22 mouse cellular contexts compared by ENCODE assay signal in the genomic region with DNA sequence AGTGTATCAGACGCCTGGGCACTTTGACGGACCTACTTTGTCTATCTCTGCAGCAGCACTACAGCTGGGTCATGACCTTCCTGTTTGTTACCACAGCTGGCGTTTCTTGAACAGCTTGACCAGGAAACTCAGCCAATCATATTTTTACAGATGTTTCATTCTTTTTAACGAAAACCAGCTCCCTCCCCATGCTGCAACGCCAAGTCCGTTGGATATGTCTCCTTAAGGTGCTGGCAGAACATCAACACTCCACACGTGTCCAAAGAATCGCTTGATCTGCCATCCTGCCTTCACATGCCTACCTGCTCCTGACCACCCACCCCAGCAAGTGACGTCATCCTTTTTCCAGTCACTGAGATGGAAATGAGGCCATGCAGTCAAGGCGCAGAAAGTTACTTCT. TPM values are rescaled to one million over a fixed set of nuclear protein-coding genes. Genes with fewer than 3 reads are reported as not detected.
DNase-seq lines count a peak whose midpoint lies in the region; ATAC-seq and TF ChIP-seq lines count a peak whose summit lies in the region.
"Had no signal": no experiment of that assay in that cellular context is flagged by ENCODE, and none has a peak within 500 bp of the region (broad histone marks: within the 10 kb centered on the region; RNA-seq: fewer than 3 reads in every experiment).

No protein-coding gene starts in this region.

- peak; percentile 24 for DNase-seq in kidney, postnatal 10 days
- no peak for DNase-seq in kidney, adult 9 months
- DNase-seq in urinary bladder, postnatal 10 days (ENCODE audit: low spot score): peak; percentile 7
- DNase-seq in urinary bladder, postnatal 4 days (ENCODE audit: low spot score in 2 of 2): no peak
- DNase-seq in heart, adult 8-10 months (ENCODE audit: low spot score): peak; percentile 67
- DNase-seq in stomach, postnatal 0 days (ENCODE audit: low spot score): no peak
- DNase-seq in cerebellum, postnatal 25 days: no peak
- no peak for DNase-seq in limb, embryonic 10.5 days (ENCODE audit: low spot score)
- DNase-seq: adrenal gland, postnatal 10 days; cerebellum, adult 9-11 months; embryo, embryonic 11 days; liver, embryonic 13.5 days; right cerebral cortex, postnatal 4 days; thymus, postnatal 4 days had no signal

- no peaks in the 10 kb centered on the region for H3K36me3 ChIP-seq in stomach, postnatal 0 days (ENCODE audit: control insufficient read depth, insufficient read depth, low read length)
- H3K36me3 ChIP-seq in limb, embryonic 10.5 days: no peaks in the 10 kb centered on the region
- H3K36me3 ChIP-seq: forebrain, embryonic 10.5 days; liver, embryonic 13.5 days; lung, embryonic 15.5 days; midbrain, embryonic 10.5 days had no signal

- TF ChIP-seq CTCF in stomach, postnatal 0 days (IDR thresholded peaks at IDR 0.05; ENCODE audit: low read depth): no peak

- ATAC-seq in stomach, postnatal 0 days (ENCODE audit: low FRiP score, low TSS enrichment): peak; percentile 20; the same call in 1 of the 2 replicates
- ATAC-seq: activated CD4-positive, CD25-positive, alpha-beta regulatory T cell, adult 4 months; intestine, embryonic 15.5 days had no signal

- no peak overlapping the region for H3K27ac ChIP-seq in stomach, postnatal 0 days (replicated peaks)
- H3K27ac ChIP-seq in limb, embryonic 10.5 days: no peak overlapping the region
- H3K27ac ChIP-seq: forebrain, embryonic 10.5 days; hindbrain, embryonic 15.5 days; intestine, embryonic 15.5 days; kidney, embryonic 15.5 days; limb, embryonic 13.5 days; liver, embryonic 13.5 days; lung, embryonic 15.5 days; midbrain, embryonic 10.5 days had no signal

- no peaks in the 10 kb centered on the region for H3K4me1 ChIP-seq in stomach, postnatal 0 days (replicated peaks; ENCODE audit: control insufficient read depth, insufficient read depth)
- H3K4me1 ChIP-seq in limb, embryonic 10.5 days: peaks cover 8% of the 10 kb centered on the region; the same call in 1 of the 2 replicates
- H3K4me1 ChIP-seq: hindbrain, embryonic 15.5 days; liver, embryonic 13.5 days; midbrain, embryonic 10.5 days had no signal

- no peak for TF ChIP-seq EP300 in stomach, postnatal 0 days (optimal IDR thresholded peaks at IDR 0.05)

- WGBS in stomach, postnatal 0 days: 45% methylated on average over 10 of the region's 10 CpGs
- WGBS in limb, embryonic 10.5 days: 76% methylated on average over 10 of the region's 10 CpGs

- H3K9ac ChIP-seq in stomach, postnatal 0 days (ENCODE audit: low read length): no peak overlapping the region
- H3K9ac ChIP-seq: hindbrain, embryonic 15.5 days; intestine, embryonic 15.5 days; kidney, embryonic 15.5 days; limb, embryonic 13.5 days; liver, embryonic 13.5 days; lung, embryonic 15.5 days had no signal

- H3K4me3 ChIP-seq in stomach, postnatal 0 days (ENCODE audit: low read depth, low read length): no peak overlapping the region
- H3K4me3 ChIP-seq in limb, embryonic 10.5 days: no peak overlapping the region
- H3K4me3 ChIP-seq: forebrain, embryonic 10.5 days; hindbrain, embryonic 15.5 days; intestine, embryonic 15.5 days; kidney, embryonic 15.5 days; limb, embryonic 13.5 days; liver, embryonic 13.5 days; lung, embryonic 15.5 days; midbrain, embryonic 10.5 days had no signal

- H3K27me3 ChIP-seq in stomach, postnatal 0 days (ENCODE audit: control insufficient read depth, insufficient read depth, low read length): no peaks in the 10 kb centered on the region
- H3K27me3 ChIP-seq in limb, embryonic 10.5 days (ENCODE audit: low read depth, poor library complexity, severe bottlenecking): peaks cover 5% of the 10 kb centered on the region; the same call in 1 of the 2 replicates
- H3K27me3 ChIP-seq: hindbrain, embryonic 15.5 days; intestine, embryonic 15.5 days; kidney, embryonic 15.5 days; liver, embryonic 13.5 days; lung, embryonic 15.5 days had no signal

- no peaks in the 10 kb centered on the region for H3K9me3 ChIP-seq in stomach, postnatal 0 days (ENCODE audit: control insufficient read depth, low read length)
- H3K9me3 ChIP-seq in limb, embryonic 10.5 days (replicated peaks): no peaks in the 10 kb centered on the region
- H3K9me3 ChIP-seq: hindbrain, embryonic 15.5 days; intestine, embryonic 15.5 days; limb, embryonic 13.5 days; liver, embryonic 13.5 days; lung, embryonic 15.5 days had no signal

- H3K4me2 ChIP-seq in stomach, postnatal 0 days (replicated peaks; ENCODE audit: low read depth): no peak overlapping the region
- H3K4me2 ChIP-seq: hindbrain, embryonic 15.5 days; intestine, embryonic 15.5 days; kidney, embryonic 15.5 days; limb, embryonic 13.5 days; liver, embryonic 13.5 days; lung, embryonic 15.5 days had no signal

RNA-seq across cellular contexts. Expression of a gene that starts 28.6 kb away (rescaled TPM):
- total RNA-seq in heart, adult 8-10 months (2022): 1 to 10 TPM; 1.1 to 2.0 (median 1.7) TPM
- polyA plus RNA-seq in stomach, postnatal 0 days (2015; fragmentation: Nextera tagmentation; extraction: Ambion mirVana): 1.4 and 1.8 TPM in 2 replicates
- 0.33 and 1.0 TPM in 2 replicates for polyA plus RNA-seq in limb, embryonic 10.5 days (2016; fragmentation: Nextera tagmentation; extraction: Ambion mirVana)
- polyA plus RNA-seq: activated CD4-positive, CD25-positive, alpha-beta regulatory T cell, adult 4 months had no signal

RNA-seq across cellular contexts. Expression of a gene that starts 52.9 kb away (rescaled TPM):
- total RNA-seq in heart, adult 8-10 months (2022): 10 to 100 TPM; 47.1 to 58.4 (median 50.7) TPM
- polyA plus RNA-seq in stomach, postnatal 0 days (2015; fragmentation: Nextera tagmentation; extraction: Ambion mirVana): 17.3 and 18.6 TPM in 2 replicates
- polyA plus RNA-seq in limb, embryonic 10.5 days (2016; fragmentation: Nextera tagmentation; extraction: Ambion mirVana): 23.3 and 27.9 TPM in 2 replicates
- polyA plus RNA-seq: activated CD4-positive, CD25-positive, alpha-beta regulatory T cell, adult 4 months had no signal

RNA-seq across cellular contexts. Expression of a gene that starts 53.5 kb away (rescaled TPM):
- total RNA-seq in heart, adult 8-10 months (2022): 1 to 10 TPM; 3.5 to 4.2 (median 3.8) TPM
- 10.2 and 10.5 TPM in 2 replicates for polyA plus RNA-seq in stomach, postnatal 0 days (2015; fragmentation: Nextera tagmentation; extraction: Ambion mirVana)
- polyA plus RNA-seq in limb, embryonic 10.5 days (2016; fragmentation: Nextera tagmentation; extraction: Ambion mirVana): 20.9 and 21.7 TPM in 2 replicates

Comparison
In these comparisons a context has a peak if more than half of its experiments do, and no peak if none do; other contexts are left out.
1. DNase-seq: peak in kidney, postnatal 10 days (single experiment), urinary bladder, postnatal 10 days (single experiment) and heart, adult 8-10 months (single experiment); none in kidney, adult 9 months (single experiment), urinary bladder, postnatal 4 days (0 of 2), stomach, postnatal 0 days (single experiment), cerebellum, postnatal 25 days (0 of 2) and limb, embryonic 10.5 days (single experiment).